Mouse (Mus musculus) heart, postnatal 4 days (tissue): ENCODE results near the gene Gpr62. TPM values are rescaled to one million over a fixed set of nuclear protein-coding genes. Genes with fewer than 3 reads are reported as not detected.
"Not testable (repeated sequence)": the region's sequence is repeated elsewhere in the genome, so short reads cannot be mapped to it uniquely, and the experiment has no call there.

Experiments
- DNase-seq: peaks from one replicate; pipeline ENCODE4 v3.0.0; 2021
- total RNA-seq, 2 experiments: library from RNA; stranded (reverse); gene quantifications; 2 replicates each; pipeline ENCODE4 v1.2.3; 2021

The Gpr62 gene
- under 1 TPM in 1 of 2 experiments, not detected in 1; 0.14 TPM for total RNA-seq

- DNase-seq: no peak
Observed at GRCm38 (mm10) chr9:106465571-106466200, at the start of gene Gpr62. Gene Gpr62 (minus strand): TSS chr9:106465938.

- no peak for DNase-seq
Observed at GRCm38 (mm10) chr9:106514273-106514672, 48.5 kb upstream of the Gpr62 start, which contains the start of gene Iqcf5. Gene Iqcf5 (plus strand): TSS chr9:106514573.

- DNase-seq: no peak
Observed at GRCm38 (mm10) chr9:106513566-106513965, 47.8 kb upstream of the Gpr62 start.

- DNase-seq: no peak
Observed at GRCm38 (mm10) chr9:106512729-106513450, 47.2 kb upstream of the Gpr62 start.

- no peak for DNase-seq
Observed at GRCm38 (mm10) chr9:106509356-106509755, 43.6 kb upstream of the Gpr62 start.

GRCm38 (mm10) chr9:106504246-106504645 is 38.5 kb upstream of the Gpr62 start:
- no peak for DNase-seq

GRCm38 (mm10) chr9:106501846-106502245 is 36.1 kb upstream of the Gpr62 start:
- DNase-seq: no peak

GRCm38 (mm10) chr9:106499667-106500066 is 33.9 kb upstream of the Gpr62 start, which contains the start of gene Iqcf1:
Gene Iqcf1 (plus strand): TSS chr9:106499967.
- no peak for DNase-seq

- not testable (repeated sequence) for DNase-seq
Observed at GRCm38 (mm10) chr9:106487602-106488001, 21.9 kb upstream of the Gpr62 start.

GRCm38 (mm10) chr9:106485076-106485475 is 19.3 kb upstream of the Gpr62 start:
- DNase-seq: no peak

- DNase-seq: no peak
Observed at GRCm38 (mm10) chr9:106483606-106484005, 17.9 kb upstream of the Gpr62 start.

GRCm38 (mm10) chr9:106483136-106483535 is 17.4 kb upstream of the Gpr62 start:
- no peak for DNase-seq

GRCm38 (mm10) chr9:106482578-106483115 is 16.9 kb upstream of the Gpr62 start:
- DNase-seq: no peak

- DNase-seq: peak; percentile 3
Observed at GRCm38 (mm10) chr9:106481676-106482075, 15.9 kb upstream of the Gpr62 start.

- peak; percentile 4 for DNase-seq
Observed at GRCm38 (mm10) chr9:106481075-106481474, 15.3 kb upstream of the Gpr62 start.

GRCm38 (mm10) chr9:106480541-106480940 is 14.8 kb upstream of the Gpr62 start:
- peak; percentile 3 for DNase-seq

- DNase-seq: no peak
Observed at GRCm38 (mm10) chr9:106478101-106478500, 12.4 kb upstream of the Gpr62 start.

- peak; percentile 6 for DNase-seq
Observed at GRCm38 (mm10) chr9:106477649-106478048, 11.9 kb upstream of the Gpr62 start.

- peak; percentile 99 for DNase-seq
Observed at GRCm38 (mm10) chr9:106476924-106477484, 11.3 kb upstream of the Gpr62 start, which contains the start of gene Parp3. Gene Parp3 (minus strand): TSS chr9:106476949.

- DNase-seq: peak; percentile 62
Observed at GRCm38 (mm10) chr9:106476002-106476923, 10.5 kb upstream of the Gpr62 start.

- DNase-seq: no peak
Observed at GRCm38 (mm10) chr9:106475663-106476001, 9.9 kb upstream of the Gpr62 start, which contains the start of gene Rrp9. Gene Rrp9 (plus strand): TSS chr9:106475963.

- DNase-seq: peak; percentile 48
Observed at GRCm38 (mm10) chr9:106475046-106475445, 9.3 kb upstream of the Gpr62 start.
